Mouse (Mus musculus) small intestine, adult 2 months (tissue): ENCODE data around the gene Mcoln2.

Experiments
- CTCF ChIP-seq: fragments of 200-500 bp; IDR thresholded peaks from 2 replicates; pipeline ENCODE4 v1.5.1; 2012; ENCODE audit warnings: low read depth, mild to moderate bottlenecking, control low read depth, inconsistent platforms, low read length, moderate library complexity, mixed read lengths; ENCODE audit not compliant: insufficient replicate concordance, insufficient read length; ENCODE audit errors: extremely low read depth
- POLR2A ChIP-seq: fragments of 200-500 bp; IDR thresholded peaks from 2 replicates; pipeline ENCODE4 v1.6.1; 2012; ENCODE audit warnings: low read depth, mild to moderate bottlenecking, control low read depth, inconsistent platforms, low read length, moderate library complexity

- no peak for TF ChIP-seq CTCF
- no peak for TF ChIP-seq POLR2A
Observed at GRCm38 (mm10) chr3:146211141-146211747, 61.6 kb downstream of the Mcoln2 start.
